Mouse (Mus musculus) lung, postnatal 0 days (tissue): Measurements from ENCODE around the gene AA986860. TPM values are rescaled to one million over a fixed set of nuclear protein-coding genes. Genes with fewer than 3 reads are reported as not detected.

Experiments
- ATAC-seq: fragments of 200-750 bp; cut with Nextera tagmentation; 2 replicates; pipeline ENCODE4 v1.8.0; 2017; ENCODE audit warnings: moderate library complexity
- DNase-seq: peaks from one replicate; pipeline ENCODE4 v3.0.0-alpha.2; 2016; ENCODE audit warnings: low spot score
- H3K27ac ChIP-seq: fragments of 300-500 bp; sonication (generic); 2 replicates; pipeline ENCODE4 v1.5.1; 2014; ENCODE audit warnings: antibody characterized with exemption, mild to moderate bottlenecking, low read length, mixed read lengths
- H3K27me3 ChIP-seq: fragments of 300-500 bp; sonication (generic); replicated peaks from 2 replicates; pipeline ENCODE4 v1.6.1; 2014; ENCODE audit warnings: low read length, mixed read lengths; ENCODE audit not compliant: insufficient read depth
- H3K36me3 ChIP-seq: fragments of 300-500 bp; sonication (generic); 2 replicates; pipeline ENCODE4 v1.6.1; 2014; ENCODE audit warnings: low read length, mixed read lengths; ENCODE audit not compliant: insufficient read depth
- H3K4me1 ChIP-seq: fragments of 300-500 bp; sonication (generic); 2 replicates; pipeline ENCODE4 v1.6.1; 2014; ENCODE audit warnings: antibody characterized with exemption, low read depth, low read length, mixed read lengths; ENCODE audit not compliant: insufficient read depth
- H3K4me2 ChIP-seq: fragments of 300-500 bp; sonication (generic); replicated peaks from 2 replicates; pipeline ENCODE4 v1.6.1; 2014; ENCODE audit warnings: low read depth, mild to moderate bottlenecking, low read length, moderate library complexity, mixed read lengths
- H3K4me3 ChIP-seq: fragments of 300-500 bp; sonication (generic); 2 replicates; pipeline ENCODE4 v1.5.1; 2014; ENCODE audit warnings: low read depth, low read length
- H3K9ac ChIP-seq: fragments of 300-500 bp; sonication (generic); replicated peaks from 2 replicates; pipeline ENCODE4 v1.6.1; 2014; ENCODE audit warnings: low read depth, mild to moderate bottlenecking
- H3K9me3 ChIP-seq: fragments of 300-500 bp; sonication (generic); 2 replicates; pipeline ENCODE4 v1.6.1; 2016; ENCODE audit warnings: low read length, mixed read lengths
- CTCF ChIP-seq: IDR thresholded peaks from 2 replicates; pipeline ENCODE4 v1.5.1; 2016; ENCODE audit warnings: antibody characterized with exemption, mild to moderate bottlenecking
- EP300 ChIP-seq: IDR thresholded peaks from 2 replicates; pipeline ENCODE4 v1.6.1; 2016; ENCODE audit warnings: antibody characterized with exemption, mild to moderate bottlenecking, control low read depth
- WGBS: fragments of 180-500 bp; shearing (Covaris S2); extraction: QIAGEN DNeasy Blood & Tissue Kit; methylation state at CpG from one replicate; pipeline ENCODE4 v1.1.7; 2014; 5-methylcytosine and 5-hydroxymethylcytosine counted together
- polyA plus RNA-seq: library from polyadenylated mRNA; unstranded; fragments of >200 nt; fragmentation: Nextera tagmentation; extraction: Ambion mirVana; gene quantifications from 2 replicates; pipeline ENCODE4 v1.2.1, GENCODE M21; 2015

The AA986860 gene
- polyA plus RNA-seq, 1 experiment from 2014 or later, result 60.9 TPM

DNA sequence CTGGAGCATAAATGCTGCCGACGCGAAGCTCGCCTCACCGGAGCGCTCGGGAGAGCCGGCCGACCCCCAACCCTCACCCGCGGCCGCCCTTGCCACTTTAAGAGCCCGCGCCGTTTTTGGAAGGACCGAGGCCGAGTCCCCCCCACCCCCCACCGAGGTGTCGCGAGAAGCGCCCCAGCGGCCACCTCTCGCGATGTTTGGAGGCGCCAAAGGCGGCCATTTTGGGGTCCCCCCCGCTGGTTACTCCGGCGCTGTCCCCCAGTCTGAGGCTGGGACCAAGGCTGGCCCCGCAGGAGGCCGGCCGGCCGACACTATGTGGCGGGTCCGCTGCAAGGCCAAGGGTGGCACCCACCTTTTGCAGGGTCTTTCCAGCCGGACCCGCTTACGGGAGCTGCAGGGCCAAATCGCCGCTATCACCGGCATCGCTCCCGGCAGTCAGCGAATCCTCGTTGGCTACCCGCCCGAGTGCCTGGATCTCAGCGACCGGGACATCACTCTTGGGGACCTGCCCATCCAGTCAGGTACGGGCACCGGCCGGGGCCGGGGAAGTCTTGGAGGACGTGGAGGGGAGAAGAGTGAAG, 14.4 kb upstream of the AA986860 start, which contains the start of gene Yod1:
Gene Yod1, plus strand, starts transcription at position 37 of the 581 bp plus-strand sequence.
- DNase-seq (peak; percentile 92), ATAC-seq (peak; percentile 77)
- Histone ChIP-seq H3K9me3 (no peaks in the 10 kb centered on the region), H3K4me2 (peak within 1 kb of the TSS; percentile 76), H3K4me1 (peaks cover 7% of the 10 kb centered on the region; the same call in 1 of the 2 replicates), H3K9ac (peak within 1 kb of the TSS; percentile 93), H3K27me3 (no peaks in the 10 kb centered on the region), H3K27ac (peak within 1 kb of the TSS; percentile 91), H3K36me3 (no peaks in the 10 kb centered on the region), H3K4me3 (peak within 1 kb of the TSS; percentile 90)
- TF ChIP-seq CTCF (no peak), EP300 (peak; percentile 86)
- WGBS, result under 1% methylated on average over 53 of the region's 54 CpGs

- 0 out of 2 replicates have a peak, but pooled peaks cover 3% of the 10 kb centered on the region for H3K4me1 ChIP-seq
- no peak overlapping the region for H3K4me2 ChIP-seq
- ATAC-seq, result no peak
- WGBS, result 71% methylated on average over 5 of the region's 5 CpGs
- H3K9ac ChIP-seq, result no peak overlapping the region
- H3K36me3 ChIP-seq, result no peaks in the 10 kb centered on the region
- H3K4me3 ChIP-seq, result no peak overlapping the region
- DNase-seq, result no peak
- no peaks in the 10 kb centered on the region for H3K27me3 ChIP-seq
- TF ChIP-seq CTCF, result no peak
- TF ChIP-seq EP300, result no peak
- H3K9me3 ChIP-seq, result no peaks in the 10 kb centered on the region
- no peak overlapping the region for H3K27ac ChIP-seq
These were observed 7.6 kb upstream of the AA986860 start for GRCm38 (mm10) chr1:130724206-130724605.

DNA sequence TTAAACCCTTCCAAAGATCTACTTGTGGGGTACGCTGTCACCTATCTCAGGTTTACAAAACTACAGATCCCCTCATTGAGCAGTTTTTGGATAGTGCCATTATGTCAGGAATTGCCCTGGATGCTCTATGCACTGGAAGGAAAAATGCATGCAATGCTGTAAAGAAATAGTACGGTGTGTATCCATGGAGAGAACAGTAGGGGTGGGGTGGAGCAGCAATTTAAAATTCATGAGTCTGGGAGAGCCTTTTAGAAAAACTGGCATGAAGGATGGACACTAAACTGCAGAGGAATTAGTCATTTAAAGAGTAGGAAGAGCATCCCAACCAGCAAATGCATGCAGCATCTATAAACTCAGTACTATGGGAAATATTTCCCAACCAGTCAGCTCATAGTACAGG, 5.4 kb upstream of the AA986860 start:
- DNase-seq (no peak), ATAC-seq (no peak)
- Histone ChIP-seq H3K9ac (no peak overlapping the region), H3K4me2 (no peak overlapping the region), H3K27me3 (no peaks in the 10 kb centered on the region), H3K4me1 (no peaks in the 10 kb centered on the region), H3K9me3 (no peaks in the 10 kb centered on the region), H3K4me3 (no peak overlapping the region), H3K36me3 (no peaks in the 10 kb centered on the region), H3K27ac (no peak overlapping the region)
- 91% methylated on average over 2 of the region's 2 CpGs for WGBS
- TF ChIP-seq CTCF, result no peak
- no peak for TF ChIP-seq EP300

DNA sequence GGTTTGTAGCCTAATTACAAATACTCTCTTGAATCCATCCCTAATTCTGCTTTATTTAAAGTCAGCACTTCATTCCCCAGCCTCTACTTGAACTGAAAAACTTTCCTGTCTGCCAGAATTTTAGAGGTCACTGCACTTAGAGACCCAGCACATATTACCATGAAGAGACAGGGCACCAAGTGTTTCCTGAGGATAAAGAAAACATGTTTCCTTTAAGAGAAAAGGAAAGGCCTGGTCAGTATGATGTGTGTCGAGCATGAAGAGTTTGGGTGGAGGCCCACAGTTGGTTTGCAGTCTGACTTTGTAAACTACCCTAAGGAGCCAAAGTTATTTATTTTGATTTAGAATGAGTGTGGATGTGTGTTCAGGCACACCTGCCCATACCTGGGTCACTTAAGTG, 3.7 kb upstream of the AA986860 start:
- Histone ChIP-seq H3K4me2 (no peak overlapping the region), H3K36me3 (no peaks in the 10 kb centered on the region), H3K9ac (no peak overlapping the region), H3K27me3 (no peaks in the 10 kb centered on the region), H3K27ac (no peak overlapping the region), H3K9me3 (no peaks in the 10 kb centered on the region), H3K4me1 (no peaks in the 10 kb centered on the region; the same call in 1 of the 2 replicates), H3K4me3 (no peak overlapping the region)
- ATAC-seq, result no peak
- TF ChIP-seq CTCF (no peak), EP300 (no peak)
- no peak for DNase-seq
- 30% methylated on average over 1 of the region's 1 CpGs for WGBS

- Histone ChIP-seq H3K9ac (no peak overlapping the region), H3K27me3 (no peaks in the 10 kb centered on the region), H3K9me3 (no peaks in the 10 kb centered on the region), H3K27ac (no peak overlapping the region), H3K4me2 (no peak overlapping the region), H3K4me3 (no peak overlapping the region), H3K36me3 (no peaks in the 10 kb centered on the region), H3K4me1 (no peaks in the 10 kb centered on the region; the same call in 1 of the 2 replicates)
- no peak for ATAC-seq
- TF ChIP-seq CTCF (no peak), EP300 (no peak)
- WGBS, result 90% methylated on average over 3 of the region's 3 CpGs
- no peak for DNase-seq
These were observed 3.1 kb upstream of the AA986860 start for GRCm38 (mm10) chr1:130728708-130729107.

DNA sequence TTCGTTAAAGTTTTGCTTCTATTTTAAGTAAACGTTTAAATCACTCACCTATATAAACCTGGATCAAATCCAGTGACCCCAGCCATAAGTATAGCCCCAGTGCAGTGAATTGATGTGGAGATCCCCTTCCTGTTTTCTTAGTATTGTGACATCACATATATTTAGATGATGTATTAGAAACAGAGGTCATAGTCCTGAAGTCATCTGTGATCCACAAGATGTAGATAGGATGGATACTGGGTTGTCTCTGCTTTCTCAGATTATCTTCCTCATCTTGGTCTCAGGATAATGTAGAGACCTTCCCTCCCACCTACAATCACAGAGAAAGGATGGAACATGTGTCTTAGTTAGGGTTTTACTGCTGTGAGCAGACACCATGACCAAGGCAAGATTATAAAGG, 2.6 kb upstream of the AA986860 start, which contains the start of gene Pfkfb2:
Gene Pfkfb2, minus strand, starts transcription at position 101 of the 400 bp plus-strand sequence.
- Histone ChIP-seq H3K36me3 (no peaks in the 10 kb centered on the region), H3K4me3 (no peak within 1 kb of the TSS), H3K4me2 (no peak within 1 kb of the TSS), H3K27ac (no peak within 1 kb of the TSS), H3K9ac (no peak within 1 kb of the TSS), H3K9me3 (no peaks in the 10 kb centered on the region), H3K27me3 (no peaks in the 10 kb centered on the region), H3K4me1 (no peaks in the 10 kb centered on the region; the same call in 1 of the 2 replicates)
- DNase-seq (no peak), ATAC-seq (no peak)
- WGBS, result 70% methylated on average over 2 of the region's 2 CpGs
- no peak for TF ChIP-seq CTCF
- TF ChIP-seq EP300, result no peak
